Mouse (Mus musculus) G1E (cell line): Measurements from ENCODE around the gene Chpf. TPM values are rescaled to one million over a fixed set of nuclear protein-coding genes. Genes with fewer than 3 reads are reported as not detected.

ENCODE experiments used
- ATAC-seq: 2 replicates; pipeline ENCODE4 v1.8.0; 2016; ENCODE audit warnings: mild to moderate bottlenecking; ENCODE audit not compliant: insufficient number of reproducible peaks, poor library complexity, low FRiP score, severe bottlenecking; ENCODE audit errors: extremely low read depth
- DNase-seq: peaks from one replicate; pipeline ENCODE4 v3.0.0; 2012; ENCODE audit warnings: low spot score
- H3K27me3 ChIP-seq: 2 replicates; pipeline ENCODE4 v1.6.1; 2012; ENCODE audit warnings: mild to moderate bottlenecking, low read length, inconsistent platforms; ENCODE audit not compliant: insufficient read depth
- H3K36me3 ChIP-seq: replicated peaks from 2 replicates; pipeline ENCODE3; 2012; ENCODE audit warnings: mild to moderate bottlenecking, inconsistent platforms
- H3K4me1 ChIP-seq: 2 replicates; pipeline ENCODE4 v1.6.1; 2012; ENCODE audit warnings: low read depth, low read length, inconsistent platforms, mixed read lengths; ENCODE audit not compliant: insufficient read depth
- H3K4me3 ChIP-seq: 2 replicates; pipeline ENCODE4 v1.5.1; 2012; ENCODE audit warnings: low read depth, mild to moderate bottlenecking, inconsistent platforms, low read length, moderate library complexity, mixed read lengths
- H3K9me3 ChIP-seq: replicated peaks from 2 replicates; pipeline ENCODE4 v1.6.1; 2012; ENCODE audit warnings: inconsistent platforms
- CTCF ChIP-seq: IDR thresholded peaks from 2 replicates; pipeline ENCODE4 v1.5.1; 2012; ENCODE audit warnings: low read depth, low read length, inconsistent platforms, mixed read lengths
- GATA1 ChIP-seq: IDR thresholded peaks from 2 replicates; pipeline ENCODE4 v1.6.1; 2012; ENCODE audit warnings: borderline replicate concordance, low read length, inconsistent platforms, mixed read lengths
- GATA2 ChIP-seq: IDR thresholded peaks from 2 replicates; pipeline ENCODE4 v1.6.1; 2012; ENCODE audit warnings: low read depth, low read length, inconsistent platforms, borderline replicate concordance
- POLR2AphosphoS5 ChIP-seq: IDR thresholded peaks from 2 replicates; pipeline ENCODE4 v1.6.1; 2012; ENCODE audit warnings: low read depth, low read length, inconsistent platforms; ENCODE audit not compliant: insufficient replicate concordance
- TAL1 ChIP-seq: conservative IDR thresholded peaks from 2 replicates; pipeline ENCODE4 v1.6.1; 2012; ENCODE audit warnings: low read depth, low read length, inconsistent platforms, mixed read lengths
- polyA plus RNA-seq: library from polyadenylated mRNA; stranded (reverse); fragments of >175 nt; gene quantifications from 2 replicates; pipeline ENCODE4 v1.2.3, GENCODE M21; 2012
- total RNA-seq, 2 experiments: library from RNA; stranded (forward) in 1 of 2; stranded (reverse) in 1 of 2; fragments of 200-1000 nt in 1 of 2; fragments of >200 nt in 1 of 2; fragmentation: Nextera tagmentation in 1 of 2; gene quantifications; 2 replicates each; pipeline ENCODE4 v1.2.3; 2014 to 2017

The Chpf gene
- total and polyA plus RNA-seq, 3 experiments: 12.0 to 121 (median 23.6) TPM

DNA sequence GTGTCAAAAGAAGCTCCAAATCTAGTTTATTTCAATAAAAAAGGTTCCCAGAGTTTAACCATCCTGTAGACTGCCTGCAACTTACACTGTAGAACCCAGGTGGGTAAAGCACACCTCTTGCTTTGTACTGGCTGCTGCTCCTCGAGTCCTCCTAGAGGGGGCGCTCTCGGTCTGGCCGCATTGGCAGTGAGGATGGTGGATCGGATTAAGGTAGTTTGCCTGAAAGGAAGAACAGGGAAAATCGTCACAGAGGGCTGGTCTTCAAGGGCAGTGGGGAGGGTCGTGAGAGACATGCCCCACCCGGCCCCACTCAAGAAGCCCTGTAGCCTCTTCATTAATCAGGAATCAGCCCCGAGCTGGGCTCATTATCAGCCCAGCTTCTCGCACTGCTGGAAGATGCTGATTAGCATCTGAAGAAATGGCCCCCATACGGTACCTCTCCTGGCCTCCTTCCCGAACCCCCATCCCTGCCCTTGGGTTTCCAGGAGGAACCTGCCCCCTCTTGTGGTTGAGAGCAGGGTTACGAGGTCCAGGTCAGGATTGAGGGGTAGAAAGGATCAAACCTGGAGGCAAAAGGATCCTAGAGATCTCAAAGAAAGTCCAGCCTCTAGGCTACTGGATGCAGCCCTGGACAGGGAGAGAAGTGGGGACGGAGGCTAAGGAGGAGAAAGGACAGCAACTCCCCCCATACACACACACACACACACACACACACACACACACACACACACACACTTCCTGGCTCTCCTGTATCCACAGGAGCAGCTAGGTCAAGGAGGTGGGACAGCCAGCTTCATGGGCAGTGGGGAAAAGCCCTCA is 22.2 kb downstream of the Chpf start:
- ATAC-seq: peak; percentile 51
- TF ChIP-seq GATA2 (no peak), TAL1 (no peak; the same call in 1 of the 2 replicates), GATA1 (no peak), POLR2AphosphoS5 (no peak), CTCF (peak; percentile 80)

DNA sequence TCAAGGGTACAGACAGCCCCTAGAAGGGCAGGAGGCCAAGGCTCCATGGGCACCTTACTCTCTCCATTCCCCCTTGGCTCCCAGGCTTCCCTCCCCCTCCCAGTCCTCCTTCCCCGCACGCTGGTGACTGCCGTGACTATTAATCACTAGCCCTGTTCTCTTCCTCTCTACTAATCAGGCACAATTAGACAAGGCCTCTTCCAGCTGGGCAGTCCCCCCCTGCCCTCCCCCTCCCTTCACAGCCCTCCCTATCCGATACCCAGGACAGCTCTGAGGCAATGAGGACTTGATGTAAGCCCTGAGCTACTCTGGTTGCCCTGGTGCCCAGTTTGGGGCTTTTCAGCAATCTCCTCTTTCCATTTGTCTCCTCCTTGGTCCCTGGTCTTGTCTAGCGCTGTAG is 23.2 kb downstream of the Chpf start:
- Histone ChIP-seq H3K27me3 (peaks cover 83% of the 10 kb centered on the region), H3K4me3 (no peak overlapping the region), H3K9me3 (no peaks in the 10 kb centered on the region), H3K4me1 (peaks cover 90% of the 10 kb centered on the region), H3K36me3 (no peaks in the 10 kb centered on the region)
- no peak for DNase-seq
- no peak for ATAC-seq
- no peak for TF ChIP-seq CTCF
- no peak for TF ChIP-seq POLR2AphosphoS5
- TF ChIP-seq GATA2: no peak
- no peak for TF ChIP-seq GATA1
- TF ChIP-seq TAL1: no peak

More for the DNA sequence above, 22.2 kb downstream of the Chpf start:
- H3K27me3 ChIP-seq: peaks cover 77% of the 10 kb centered on the region
- no peaks in the 10 kb centered on the region for H3K36me3 ChIP-seq
- peaks cover 4% of the 10 kb centered on the region for H3K9me3 ChIP-seq
- no peak for DNase-seq
- peaks cover 87% of the 10 kb centered on the region for H3K4me1 ChIP-seq
- peak overlapping the region; percentile 70; the same call in 1 of the 2 replicates for H3K4me3 ChIP-seq

DNA sequence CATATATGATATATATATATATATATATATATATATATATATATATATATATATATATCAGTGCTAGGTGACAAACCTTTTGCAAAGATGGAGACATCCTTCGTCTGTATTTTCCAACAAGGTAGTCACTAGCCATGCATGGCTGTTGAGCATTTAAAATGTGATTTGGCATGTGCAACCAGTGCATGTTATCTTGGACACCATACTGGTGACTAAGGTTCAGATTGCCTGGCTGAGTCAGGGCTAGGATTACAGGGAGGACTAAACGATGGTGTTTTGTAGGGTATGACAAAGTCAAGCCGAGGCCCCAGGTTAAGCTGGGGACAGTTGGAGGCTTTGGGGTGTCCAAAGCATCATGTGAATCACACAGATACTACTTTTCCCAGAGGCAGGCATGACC is 23.7 kb downstream of the Chpf start:
- Histone ChIP-seq H3K9me3 (no peaks in the 10 kb centered on the region), H3K4me1 (peaks cover 95% of the 10 kb centered on the region), H3K27me3 (peaks cover 88% of the 10 kb centered on the region), H3K4me3 (no peak overlapping the region), H3K36me3 (no peaks in the 10 kb centered on the region)
- TF ChIP-seq GATA1: no peak
- TF ChIP-seq POLR2AphosphoS5: no peak
- TF ChIP-seq GATA2: no peak
- no peak for TF ChIP-seq TAL1
- no peak for TF ChIP-seq CTCF
- no peak for DNase-seq
- no peak for ATAC-seq

DNA sequence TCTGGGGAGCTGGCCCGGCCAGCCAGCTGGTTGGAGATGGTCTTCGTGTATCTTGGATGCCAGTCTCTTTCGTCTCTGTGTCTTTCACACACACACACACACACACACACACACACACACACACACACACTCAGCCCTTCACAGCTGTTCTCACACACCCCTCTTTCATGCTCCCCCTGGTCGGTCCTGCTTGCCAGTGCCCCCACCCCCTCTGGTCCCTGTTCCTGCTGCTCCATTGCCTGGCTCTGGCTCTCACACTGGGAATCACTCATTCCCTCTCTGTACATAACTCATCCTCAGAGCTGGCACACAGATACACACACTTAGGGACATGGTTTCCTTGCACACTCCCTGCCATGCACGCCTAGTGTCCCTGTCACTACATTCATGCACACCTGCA is 27.2 kb downstream of the Chpf start:
- Histone ChIP-seq H3K27me3 (peaks cover 69% of the 10 kb centered on the region), H3K4me3 (peak overlapping the region; percentile 71), H3K36me3 (no peaks in the 10 kb centered on the region), H3K9me3 (no peaks in the 10 kb centered on the region), H3K4me1 (peaks cover 98% of the 10 kb centered on the region)
- DNase-seq: no peak
- ATAC-seq: no peak
- TF ChIP-seq POLR2AphosphoS5 (no peak), TAL1 (no peak), GATA2 (no peak), CTCF (no peak), GATA1 (no peak)

DNA sequence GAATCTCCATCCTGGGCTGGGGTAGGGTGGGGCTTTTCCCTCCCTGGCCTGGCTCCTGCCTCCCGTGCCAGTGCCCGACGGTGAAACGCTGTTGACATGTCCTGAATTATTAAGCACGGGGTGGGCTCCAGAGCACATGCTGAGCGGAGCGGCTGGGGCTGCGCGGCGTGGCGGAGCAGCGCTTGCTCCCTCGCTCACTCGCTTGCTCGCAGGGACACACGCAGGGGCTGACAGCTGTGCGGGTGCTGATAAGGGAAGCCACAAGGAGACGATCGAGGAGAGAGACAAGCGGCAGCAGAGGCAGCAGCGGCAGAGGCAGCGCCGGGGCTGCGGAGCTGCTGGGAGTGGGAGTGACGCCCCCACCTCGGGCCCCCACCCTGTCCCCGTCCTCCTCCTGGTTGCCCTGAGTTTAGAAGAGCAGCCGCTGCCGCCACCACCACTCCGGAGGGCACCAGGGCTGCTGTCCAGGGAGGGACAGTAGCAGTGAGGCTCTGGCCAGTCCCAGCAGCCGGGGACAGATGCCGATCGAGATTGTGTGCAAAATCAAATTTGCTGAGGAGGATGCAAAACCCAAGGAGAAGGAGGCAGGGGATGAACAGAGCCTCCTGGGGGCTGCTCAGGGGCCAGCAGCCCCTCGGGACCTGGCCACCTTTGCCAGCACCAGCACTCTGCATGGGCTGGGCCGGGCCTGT is 28.6 kb downstream of the Chpf start, which contains the start of gene Asic4:
Asic4 (plus strand) TSS at position 123 of the 692 bp plus-strand sequence.
- H3K9me3 ChIP-seq: no peaks in the 10 kb centered on the region
- peaks cover 98% of the 10 kb centered on the region for H3K4me1 ChIP-seq
- DNase-seq (peak; percentile 88), ATAC-seq (peak; percentile 47)
- TF ChIP-seq CTCF (no peak), POLR2AphosphoS5 (no peak), GATA2 (peak; percentile 71; the same call in 1 of the 2 replicates), GATA1 (no peak), TAL1 (peak; percentile 98)
- peaks cover 58% of the 10 kb centered on the region for H3K27me3 ChIP-seq
- H3K36me3 ChIP-seq: no peaks in the 10 kb centered on the region
- peak within 1 kb of the TSS; percentile 71 for H3K4me3 ChIP-seq
